Mouse (Mus musculus) kidney, postnatal 36 days (tissue): ENCODE results near the gene Taco1.
"Not testable (repeated sequence)": the region's sequence is repeated elsewhere in the genome, so short reads cannot be mapped to it uniquely, and the experiment has no call there.

ENCODE experiments used
- DNase-seq, 2 experiments: peaks; one replicate each; pipeline ENCODE4 v3.0.0; 2021 to 2022; ENCODE audit warnings: mixed read lengths in 2 of 2

Taco1 gene

GRCm38 (mm10) chr11:106065923-106066571, at the start of gene Taco1:
Gene Taco1 (plus strand): TSS chr11:106066061.
- DNase-seq: peak; percentile 98 to 99

DNA sequence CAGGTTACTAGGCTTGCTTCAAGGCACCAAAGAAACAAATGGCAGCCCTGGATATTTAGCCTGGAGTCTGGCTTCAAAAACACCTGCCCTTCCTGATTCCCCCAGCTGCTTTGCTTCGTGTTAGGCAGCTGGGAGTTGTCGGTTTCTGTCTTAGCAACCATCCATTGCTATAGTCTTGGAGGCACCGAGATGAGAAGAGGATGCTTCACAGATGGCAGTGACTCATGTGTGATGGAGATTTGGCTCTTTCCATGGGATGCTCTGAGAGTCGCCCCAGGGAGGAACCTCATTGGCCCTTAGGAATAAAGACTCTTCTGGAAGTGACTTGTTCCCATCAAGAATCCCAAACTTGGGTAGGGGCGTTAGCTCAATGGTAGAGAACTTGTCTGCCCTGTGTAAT, 49.4 kb upstream of the Taco1 start:
- DNase-seq: no peak

GRCm38 (mm10) chr11:106020051-106020763, 45.7 kb upstream of the Taco1 start:
- peak in 1 of 2 experiments; percentile 27 for DNase-seq

- DNase-seq: no peak
These were observed 40.1 kb upstream of the Taco1 start for GRCm38 (mm10) chr11:106025774-106026173.

DNA sequence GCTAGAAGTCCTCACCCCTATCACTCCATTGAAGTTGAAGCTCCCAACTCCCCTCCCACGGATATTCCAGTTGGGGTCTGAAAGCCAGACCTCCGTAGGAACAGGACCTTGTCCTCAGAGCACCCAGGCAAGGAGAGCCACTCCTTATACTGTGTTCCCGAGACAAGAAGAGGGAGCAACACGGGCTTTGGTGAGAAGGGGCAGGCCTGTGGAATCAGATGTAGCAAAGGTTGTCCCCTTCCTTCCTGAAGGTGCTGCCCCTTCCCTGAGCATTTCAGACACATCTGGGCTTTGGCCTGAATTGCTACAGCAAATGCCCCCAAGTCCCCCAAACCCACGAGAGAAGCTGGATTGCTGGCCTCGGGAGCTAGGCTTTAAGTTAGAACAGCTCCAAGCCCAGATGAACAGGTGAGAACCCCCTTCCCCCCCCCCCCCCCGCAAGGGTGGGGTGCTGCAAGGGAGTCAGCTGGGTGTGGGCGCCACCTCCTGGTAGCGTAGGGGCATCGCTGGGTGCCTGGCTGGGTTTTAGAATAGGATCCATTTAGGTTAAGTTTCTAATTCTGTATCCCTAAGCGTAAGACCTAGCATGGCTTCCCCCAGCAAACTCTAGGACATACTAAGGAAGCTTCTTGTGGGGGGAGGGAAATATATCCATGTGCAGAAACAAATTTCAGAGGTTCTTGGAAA, 39.3 kb upstream of the Taco1 start:
- DNase-seq: peak; percentile 55 to 79

- DNase-seq: no peak
These were observed 38.3 kb upstream of the Taco1 start for GRCm38 (mm10) chr11:106027607-106028006.

DNA sequence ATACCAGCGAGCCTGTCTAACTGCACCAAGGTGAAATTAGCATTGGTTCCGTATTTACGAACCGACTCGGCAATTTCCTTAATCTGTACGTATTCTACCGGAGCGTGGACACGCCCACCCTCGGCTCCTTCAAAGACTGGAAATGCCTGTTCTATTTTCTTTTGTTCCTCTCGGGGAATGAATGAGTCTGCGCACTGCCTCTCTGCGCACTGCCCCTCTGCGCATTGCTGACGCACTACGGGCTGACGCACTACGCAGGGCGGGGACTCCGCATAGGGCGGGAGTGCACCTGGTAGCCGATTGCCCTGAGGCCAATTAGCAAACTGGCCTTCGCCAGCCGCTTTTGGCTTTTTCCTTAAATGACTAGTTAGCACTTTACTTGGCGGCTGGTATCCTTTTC, 33.8 kb upstream of the Taco1 start:
- not testable (repeated sequence) for DNase-seq

DNA sequence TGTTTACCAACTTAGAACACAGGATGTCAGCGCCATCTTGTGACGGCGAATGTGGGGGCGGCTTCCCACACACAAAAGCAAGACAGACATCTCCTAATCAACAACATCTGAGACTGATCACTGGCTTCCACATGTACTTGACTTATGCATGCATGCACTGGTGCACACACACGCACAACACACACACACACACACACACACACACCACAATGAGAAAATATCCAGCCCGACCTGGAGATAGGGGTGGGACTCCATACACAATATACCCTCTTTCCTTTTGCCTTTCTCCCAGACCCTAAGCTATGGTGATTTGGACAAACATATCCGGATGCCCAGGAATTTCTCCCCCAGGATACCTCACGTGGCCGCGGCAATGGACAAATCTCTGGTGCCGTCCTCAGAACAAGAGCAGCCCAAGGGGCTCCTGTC, 32.4 kb upstream of the Taco1 start:
- DNase-seq: peak; percentile 29 to 39

GRCm38 (mm10) chr11:106034986-106035385, 30.9 kb upstream of the Taco1 start:
- no peak for DNase-seq

- peak; percentile 96 to 97 for DNase-seq
These were observed 29.1 kb upstream of the Taco1 start, which contains the start of gene Dcaf7 for GRCm38 (mm10) chr11:106036548-106037417. Gene Dcaf7 (plus strand): TSS chr11:106036872.

DNA sequence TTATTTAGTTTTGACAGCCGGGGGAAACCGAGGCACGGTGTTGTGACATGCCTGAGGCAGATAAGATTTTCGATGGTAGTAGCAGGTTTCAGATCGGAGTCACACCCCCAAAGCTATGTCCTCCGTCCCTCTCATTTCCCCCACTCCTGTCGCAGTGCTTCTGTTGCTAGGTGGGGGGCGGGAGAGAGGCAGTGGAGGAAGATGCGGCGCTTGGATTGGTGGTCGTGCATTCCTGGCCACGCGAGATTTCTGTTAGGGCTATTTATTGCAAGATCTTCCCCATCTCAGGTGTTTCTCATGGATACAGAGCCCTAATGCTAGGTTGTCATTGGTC, 28.5 kb upstream of the Taco1 start:
- DNase-seq: peak in 1 of 2 experiments; percentile 24

DNA sequence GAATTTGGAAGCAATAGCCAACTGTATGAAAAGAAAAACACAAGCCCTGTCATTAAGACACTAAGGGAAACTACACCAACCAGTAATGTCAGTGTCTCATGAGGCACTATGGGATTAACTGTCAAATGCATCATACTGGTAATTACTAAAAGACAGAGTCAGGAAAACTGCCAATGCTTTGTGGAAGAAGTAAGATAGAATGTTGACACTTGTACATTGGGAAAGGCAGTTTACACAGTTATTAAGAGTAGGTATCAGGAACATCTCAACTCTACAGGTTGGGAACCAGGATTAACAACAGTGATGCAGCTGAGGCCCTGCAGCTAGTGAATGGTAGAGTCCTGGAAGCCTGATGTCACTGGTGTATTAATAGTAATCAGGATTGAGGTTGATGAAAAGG, 21.5 kb upstream of the Taco1 start:
- no peak for DNase-seq

DNA sequence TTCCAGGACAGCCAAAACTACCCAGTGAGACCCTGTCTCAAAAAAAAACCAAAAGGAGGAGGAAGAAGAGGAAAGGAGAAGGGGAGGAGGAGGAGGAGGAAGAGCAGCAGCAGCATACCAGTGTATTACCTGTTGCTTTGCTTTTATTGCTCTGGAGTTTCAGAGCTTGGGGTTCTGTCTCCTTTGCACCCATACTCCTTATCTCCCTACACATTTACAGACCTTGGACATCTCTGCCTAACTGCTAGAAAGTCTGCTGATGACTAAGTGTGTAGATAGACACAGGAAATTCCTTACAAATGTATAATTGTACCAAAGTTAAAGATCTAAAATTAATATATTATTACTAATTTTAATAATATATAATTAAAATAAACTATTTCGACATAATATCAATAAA, 20.6 kb upstream of the Taco1 start:
- DNase-seq: no peak

GRCm38 (mm10) chr11:106045780-106046179, 20.1 kb upstream of the Taco1 start:
- no peak for DNase-seq

GRCm38 (mm10) chr11:106046584-106046983, 19.3 kb upstream of the Taco1 start:
- DNase-seq: peak in 1 of 2 experiments; percentile 19

DNA sequence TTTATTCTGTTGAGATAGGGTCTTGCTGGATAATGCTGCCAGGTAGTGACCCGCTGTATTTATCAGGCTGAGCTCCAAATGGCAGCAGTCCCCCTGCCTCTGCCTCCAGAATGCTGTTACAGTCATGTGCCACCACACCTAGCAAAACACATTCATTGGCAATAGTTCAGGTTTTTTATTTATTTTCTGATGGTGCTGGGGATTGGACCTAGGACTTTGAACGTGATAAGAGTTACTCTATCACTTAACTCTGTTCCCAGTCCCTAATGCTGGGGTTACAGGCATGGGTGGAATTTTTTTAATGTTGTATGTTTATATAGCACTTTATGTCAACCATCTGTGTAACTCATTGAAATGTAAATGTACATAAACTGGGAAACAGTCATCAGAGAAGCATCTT, 11.9 kb upstream of the Taco1 start:
- DNase-seq: no peak

DNA sequence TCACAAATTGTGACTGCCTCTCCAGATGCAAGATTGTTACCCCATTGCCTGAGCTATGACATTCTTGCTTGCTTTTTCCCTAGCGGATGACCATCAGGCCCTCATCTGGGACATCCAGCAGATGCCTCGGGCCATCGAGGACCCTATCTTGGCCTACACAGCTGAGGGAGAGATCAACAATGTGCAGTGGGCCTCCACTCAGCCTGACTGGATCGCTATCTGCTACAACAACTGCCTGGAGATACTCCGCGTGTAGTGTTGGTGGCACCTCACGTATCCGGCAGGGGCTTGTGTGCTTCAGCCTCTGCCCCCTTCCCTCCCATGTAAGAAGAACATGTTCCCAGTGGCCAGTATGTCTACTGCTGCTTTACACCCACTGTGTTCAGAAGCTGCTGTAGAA, 11.3 kb upstream of the Taco1 start:
- no peak for DNase-seq

GRCm38 (mm10) chr11:106055341-106055740, 10.5 kb upstream of the Taco1 start:
- no peak for DNase-seq

- DNase-seq: no peak
These were observed 8.9 kb upstream of the Taco1 start for GRCm38 (mm10) chr11:106056819-106057491.

- no peak for DNase-seq
These were observed 7.8 kb upstream of the Taco1 start for GRCm38 (mm10) chr11:106058020-106058419.

DNA sequence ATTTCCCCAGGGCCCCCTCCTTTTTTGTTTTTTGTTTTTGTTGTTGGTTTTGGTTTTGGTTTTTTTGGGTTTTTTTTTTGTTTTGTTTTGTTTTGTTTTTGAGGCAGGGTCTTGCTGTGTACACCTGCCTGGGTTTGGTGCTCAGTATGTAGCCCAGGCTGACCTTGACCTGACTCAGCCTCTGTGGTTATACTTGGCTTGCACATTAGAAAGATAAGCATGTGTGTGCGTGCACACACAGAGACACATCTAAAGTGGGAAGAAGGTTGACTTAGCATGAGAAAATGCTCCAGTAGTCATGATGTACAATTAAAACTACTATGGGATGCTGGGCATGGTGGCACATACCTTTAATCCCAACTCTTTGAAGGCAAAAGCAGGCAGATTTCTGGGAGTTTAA, 5.3 kb upstream of the Taco1 start:
- DNase-seq: no peak

GRCm38 (mm10) chr11:106061311-106061710, 4.5 kb upstream of the Taco1 start:
- DNase-seq: no peak
